Mouse (Mus musculus): ENCODE data around the gene Cryba4. TPM values are rescaled to one million over a fixed set of nuclear protein-coding genes. Genes with fewer than 3 reads are reported as not detected.

Gene Cryba4
- polyA plus RNA-seq, 1 experiment from 2014 or later = 1.3 TPM

DNA sequence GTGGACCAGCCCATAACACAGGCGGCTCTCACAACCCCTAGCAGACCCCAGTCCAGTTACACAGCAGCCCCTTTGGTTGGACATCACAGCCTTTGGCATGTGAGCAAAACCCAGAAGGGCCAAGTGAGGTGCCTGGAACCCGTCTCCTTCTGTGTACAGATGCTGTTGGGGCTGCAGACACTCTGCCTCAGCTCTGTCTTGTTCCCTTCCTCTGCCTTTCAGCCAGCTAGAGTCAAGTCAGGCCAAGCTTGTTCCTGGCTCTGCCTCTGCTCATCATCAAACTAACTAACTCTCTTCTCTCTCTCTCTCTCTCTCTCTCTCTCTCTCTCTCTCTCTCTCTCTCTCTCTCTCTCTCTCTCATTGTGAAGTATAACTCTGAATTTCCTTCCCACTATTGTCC is 15.7 kb downstream of the Cryba4 start:
- Histone ChIP-seq H3K27me3 (replicated peaks; ENCODE audit: control insufficient read depth, insufficient read depth, low read length) (no peaks in the 10 kb centered on the region), H3K9me3 (ENCODE audit: control insufficient read depth, low read length) (no peaks in the 10 kb centered on the region), H3K4me1 (ENCODE audit: control insufficient read depth, insufficient read depth, low read depth, low read length) (peaks cover 19% of the 10 kb centered on the region), H3K9ac (ENCODE audit: low read depth, low read length) (peak overlapping the region; percentile 25; the same call in 1 of the 2 replicates), H3K36me3 (ENCODE audit: control insufficient read depth, insufficient read depth, low read length) (no peaks in the 10 kb centered on the region), H3K27ac (ENCODE audit: low read depth, low read length) (peak overlapping the region; percentile 79; the same call in 1 of the 2 replicates), H3K4me3 (ENCODE audit: low read length) (no peak overlapping the region), H3K4me2 (ENCODE audit: low read length) (no peak overlapping the region)
- no peak for ATAC-seq
- 68% methylated on average over 2 of the region's 2 CpGs for WGBS

DNA sequence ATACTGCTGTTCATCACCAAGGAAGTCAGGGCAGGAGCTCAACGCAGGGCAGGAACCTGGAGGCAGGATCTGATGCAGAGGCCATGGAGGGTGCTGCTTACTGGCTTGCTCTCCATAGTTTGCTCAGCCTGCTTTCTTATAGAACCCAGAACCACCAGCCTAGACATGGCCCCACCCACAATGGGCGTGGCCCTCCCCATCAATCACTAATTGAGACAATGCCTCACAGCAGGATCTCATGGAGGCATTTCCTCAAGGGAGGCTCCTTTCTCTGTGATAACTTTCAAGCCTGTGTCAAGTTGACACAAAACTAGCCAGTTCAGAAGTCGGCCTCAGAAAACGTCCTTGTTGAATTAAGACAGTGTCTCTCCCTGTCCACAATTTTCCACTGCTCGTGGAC is 16.5 kb downstream of the Cryba4 start:
- WGBS = 50% methylated on average over 5 of the region's 5 CpGs
- Histone ChIP-seq H3K9me3 (ENCODE audit: control insufficient read depth, low read length) (no peaks in the 10 kb centered on the region), H3K36me3 (ENCODE audit: control insufficient read depth, insufficient read depth, low read length) (no peaks in the 10 kb centered on the region), H3K4me1 (ENCODE audit: control insufficient read depth, insufficient read depth, low read depth, low read length) (peaks cover 19% of the 10 kb centered on the region), H3K4me3 (ENCODE audit: low read length) (no peak overlapping the region), H3K4me2 (ENCODE audit: low read length) (no peak overlapping the region), H3K27me3 (replicated peaks; ENCODE audit: control insufficient read depth, insufficient read depth, low read length) (no peaks in the 10 kb centered on the region), H3K27ac (ENCODE audit: low read depth, low read length) (no peak overlapping the region), H3K9ac (ENCODE audit: low read depth, low read length) (no peak overlapping the region)
- no peak for ATAC-seq

DNA sequence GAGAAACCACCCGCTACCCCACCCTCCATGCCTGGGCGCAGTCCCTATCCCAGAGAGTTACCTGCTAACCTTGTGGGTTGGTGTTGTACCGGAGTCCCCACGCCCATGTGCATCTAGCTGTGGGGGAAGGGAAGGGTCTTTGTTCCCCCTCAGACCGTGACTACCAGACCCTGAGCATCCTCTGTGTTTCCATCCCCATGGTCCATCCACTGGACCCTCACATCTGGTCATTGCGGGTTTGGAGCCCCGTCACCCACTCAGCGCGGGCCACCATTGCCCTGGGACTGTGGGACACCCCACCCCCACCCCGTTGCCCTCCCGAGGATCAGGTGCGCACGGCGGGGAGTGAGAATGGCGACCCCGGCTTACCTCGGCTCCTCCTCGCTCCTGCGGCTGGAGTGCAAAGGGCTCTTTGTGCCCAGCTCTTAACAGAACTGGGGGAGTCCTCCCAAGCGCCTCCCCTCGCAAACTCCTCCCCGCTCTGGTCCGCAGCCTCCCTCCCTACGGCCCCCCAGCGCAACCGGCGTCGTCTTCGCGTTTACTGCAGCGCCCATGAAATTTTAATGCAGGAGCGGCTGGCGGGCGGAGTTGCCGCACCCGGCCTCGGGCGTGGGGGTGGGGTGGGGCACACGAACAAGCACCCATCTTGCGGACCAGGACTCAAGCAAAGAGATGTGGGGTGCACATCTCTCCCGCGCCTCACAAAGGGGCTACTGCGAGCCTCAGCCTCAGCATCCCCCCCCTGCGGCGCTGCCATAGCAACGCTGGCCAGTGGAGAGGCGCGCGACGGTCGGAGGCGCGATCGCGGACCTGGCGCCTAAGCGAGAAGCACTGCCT is 23.9 kb downstream of the Cryba4 start:
- WGBS = under 1% methylated on average over 51 of the region's 57 CpGs
- ATAC-seq = peak; percentile 88
- H3K9me3 ChIP-seq (ENCODE audit: control insufficient read depth, low read length) = no peaks in the 10 kb centered on the region

DNA sequence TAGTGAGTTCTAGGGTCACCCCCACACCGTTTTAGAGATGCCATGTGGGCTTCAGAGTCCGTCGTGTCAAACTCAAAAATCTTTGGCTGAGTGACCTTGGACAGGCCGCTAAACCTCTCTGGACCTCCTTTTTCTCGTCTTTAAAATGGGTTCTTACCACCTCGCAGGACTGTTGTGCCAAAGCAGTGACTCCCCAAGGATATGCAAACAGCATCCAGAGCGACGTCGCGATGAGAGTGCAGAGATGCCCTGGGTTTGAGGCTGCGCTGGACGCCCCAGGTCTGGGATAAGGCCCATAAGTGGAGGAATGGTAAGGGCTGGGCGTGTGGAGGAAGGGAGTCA is 24.4 kb downstream of the Cryba4 start:
- Histone ChIP-seq H3K36me3 (ENCODE audit: control insufficient read depth, insufficient read depth, low read length) (peaks cover 6% of the 10 kb centered on the region; the same call in 1 of the 2 replicates), H3K27me3 (replicated peaks; ENCODE audit: control insufficient read depth, insufficient read depth, low read length) (no peaks in the 10 kb centered on the region), H3K4me2 (ENCODE audit: low read length) (peak overlapping the region; percentile 66), H3K9me3 (ENCODE audit: control insufficient read depth, low read length) (no peaks in the 10 kb centered on the region), H3K4me3 (ENCODE audit: low read length) (peak overlapping the region; percentile 68), H3K9ac (ENCODE audit: low read depth, low read length) (peak overlapping the region; percentile 89), H3K27ac (ENCODE audit: low read depth, low read length) (peak overlapping the region; percentile 93), H3K4me1 (ENCODE audit: control insufficient read depth, insufficient read depth, low read depth, low read length) (peaks cover 31% of the 10 kb centered on the region)
- WGBS = 0% methylated on average over 13 of the region's 13 CpGs
- ATAC-seq = peak; percentile 10; the same call in 1 of the 2 replicates

More for the DNA sequence above, 23.9 kb downstream of the Cryba4 start:
- Histone ChIP-seq H3K4me1 (ENCODE audit: control insufficient read depth, insufficient read depth, low read depth, low read length) (peaks cover 31% of the 10 kb centered on the region), H3K9ac (ENCODE audit: low read depth, low read length) (peak overlapping the region; percentile 89), H3K27me3 (replicated peaks; ENCODE audit: control insufficient read depth, insufficient read depth, low read length) (no peaks in the 10 kb centered on the region), H3K36me3 (ENCODE audit: control insufficient read depth, insufficient read depth, low read length) (0 out of 2 replicates have a peak, but pooled peaks cover 3% of the 10 kb centered on the region), H3K4me2 (ENCODE audit: low read length) (peak overlapping the region; percentile 66), H3K27ac (ENCODE audit: low read depth, low read length) (peak overlapping the region; percentile 93), H3K4me3 (ENCODE audit: low read length) (peak overlapping the region; percentile 68)

DNA sequence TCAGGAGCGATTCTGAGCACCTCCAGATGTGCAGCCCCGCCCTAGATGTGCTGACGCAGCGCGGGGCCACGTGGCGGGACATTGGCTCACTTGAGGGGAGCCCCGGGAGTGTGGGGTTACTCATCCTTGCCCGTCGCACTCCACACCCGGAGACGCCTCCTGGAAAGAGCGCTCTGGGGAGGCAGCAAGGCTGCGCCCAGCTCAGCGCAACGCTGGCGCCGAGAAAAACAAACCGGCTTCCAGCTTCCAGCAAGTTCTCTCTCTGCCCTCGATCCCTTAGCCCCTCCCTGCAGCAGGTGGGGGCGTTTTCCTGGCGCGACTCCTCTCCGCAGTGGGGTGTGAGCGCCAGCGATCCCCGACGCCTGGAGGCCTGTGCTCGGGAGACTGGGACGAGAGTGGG is 25.0 kb downstream of the Cryba4 start:
- Histone ChIP-seq H3K9ac (ENCODE audit: low read depth, low read length) (peak overlapping the region; percentile 89), H3K4me1 (ENCODE audit: control insufficient read depth, insufficient read depth, low read depth, low read length) (peaks cover 31% of the 10 kb centered on the region), H3K9me3 (ENCODE audit: control insufficient read depth, low read length) (no peaks in the 10 kb centered on the region), H3K27ac (ENCODE audit: low read depth, low read length) (peak overlapping the region; percentile 93), H3K4me3 (ENCODE audit: low read length) (peak overlapping the region; percentile 68), H3K4me2 (ENCODE audit: low read length) (peak overlapping the region; percentile 66), H3K27me3 (replicated peaks; ENCODE audit: control insufficient read depth, insufficient read depth, low read length) (no peaks in the 10 kb centered on the region), H3K36me3 (ENCODE audit: control insufficient read depth, insufficient read depth, low read length) (peaks cover 10% of the 10 kb centered on the region; the same call in 1 of the 2 replicates)
- ATAC-seq = peak; percentile 7
- WGBS = under 1% methylated on average over 30 of the region's 30 CpGs

DNA sequence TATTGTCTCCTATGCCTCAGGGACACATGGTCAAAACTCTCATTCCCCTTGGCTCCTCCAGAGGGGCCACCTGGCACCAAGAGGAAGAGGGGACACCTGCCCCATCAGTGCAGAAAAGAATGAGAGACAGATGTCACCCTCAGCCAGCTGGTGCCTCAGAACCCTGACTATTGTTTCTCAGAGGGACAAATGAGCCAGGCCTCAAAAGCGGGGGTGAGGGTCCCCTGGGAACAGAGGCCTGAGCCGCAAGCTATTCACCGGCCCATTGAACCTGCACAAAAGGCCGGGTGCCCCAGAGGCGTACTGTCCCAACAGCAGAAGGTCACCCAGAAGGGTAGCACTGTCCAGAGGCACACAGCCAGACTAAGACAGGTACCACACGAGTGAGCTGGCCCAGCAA is 26.7 kb downstream of the Cryba4 start:
- H3K9ac ChIP-seq (ENCODE audit: low read depth, low read length) = peak overlapping the region; percentile 51; the same call in 1 of the 2 replicates
- peak overlapping the region; percentile 66 for H3K4me2 ChIP-seq (ENCODE audit: low read length)
- H3K27ac ChIP-seq (ENCODE audit: low read depth, low read length) = peak overlapping the region; percentile 46; the same call in 1 of the 2 replicates
- peak overlapping the region; percentile 68 for H3K4me3 ChIP-seq (ENCODE audit: low read length)
- WGBS = 12% methylated on average over 6 of the region's 6 CpGs
- H3K4me1 ChIP-seq (ENCODE audit: control insufficient read depth, insufficient read depth, low read depth, low read length) = peaks cover 31% of the 10 kb centered on the region
- ATAC-seq = no peak
- peaks cover 18% of the 10 kb centered on the region for H3K36me3 ChIP-seq (ENCODE audit: control insufficient read depth, insufficient read depth, low read length)
- H3K9me3 ChIP-seq (ENCODE audit: control insufficient read depth, low read length) = no peaks in the 10 kb centered on the region
- H3K27me3 ChIP-seq (replicated peaks; ENCODE audit: control insufficient read depth, insufficient read depth, low read length) = no peaks in the 10 kb centered on the region

DNA sequence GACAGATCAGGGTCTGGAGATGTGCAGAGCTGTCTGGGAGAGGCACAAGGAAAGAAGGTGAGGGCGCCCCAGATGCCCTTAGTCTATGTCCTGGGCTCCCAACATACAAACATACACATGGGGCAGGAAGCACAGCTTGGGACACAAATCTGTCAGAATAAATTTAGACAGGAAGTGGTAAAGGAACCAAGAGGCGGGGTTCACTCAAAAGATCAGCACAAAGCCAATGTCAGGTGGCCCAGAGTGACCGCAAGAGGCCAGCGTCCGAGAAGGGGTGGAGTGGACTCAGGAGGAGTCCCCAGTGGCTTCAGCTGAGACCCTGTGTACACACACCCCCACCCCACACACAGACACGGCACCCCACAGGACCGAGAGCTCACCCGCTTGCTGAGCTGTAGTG is 32.1 kb downstream of the Cryba4 start:
- ATAC-seq = no peak
- H3K9ac ChIP-seq (ENCODE audit: low read depth, low read length) = no peak overlapping the region
- H3K9me3 ChIP-seq (ENCODE audit: control insufficient read depth, low read length) = no peaks in the 10 kb centered on the region
- no peak overlapping the region for H3K27ac ChIP-seq (ENCODE audit: low read depth, low read length)
- H3K4me2 ChIP-seq (ENCODE audit: low read length) = no peak overlapping the region
- H3K27me3 ChIP-seq (replicated peaks; ENCODE audit: control insufficient read depth, insufficient read depth, low read length) = no peaks in the 10 kb centered on the region
- no peak overlapping the region for H3K4me3 ChIP-seq (ENCODE audit: low read length)
- H3K4me1 ChIP-seq (ENCODE audit: control insufficient read depth, insufficient read depth, low read depth, low read length) = peaks cover 23% of the 10 kb centered on the region
- H3K36me3 ChIP-seq (ENCODE audit: control insufficient read depth, insufficient read depth, low read length) = peaks cover 27% of the 10 kb centered on the region
- 75% methylated on average over 8 of the region's 8 CpGs for WGBS

DNA sequence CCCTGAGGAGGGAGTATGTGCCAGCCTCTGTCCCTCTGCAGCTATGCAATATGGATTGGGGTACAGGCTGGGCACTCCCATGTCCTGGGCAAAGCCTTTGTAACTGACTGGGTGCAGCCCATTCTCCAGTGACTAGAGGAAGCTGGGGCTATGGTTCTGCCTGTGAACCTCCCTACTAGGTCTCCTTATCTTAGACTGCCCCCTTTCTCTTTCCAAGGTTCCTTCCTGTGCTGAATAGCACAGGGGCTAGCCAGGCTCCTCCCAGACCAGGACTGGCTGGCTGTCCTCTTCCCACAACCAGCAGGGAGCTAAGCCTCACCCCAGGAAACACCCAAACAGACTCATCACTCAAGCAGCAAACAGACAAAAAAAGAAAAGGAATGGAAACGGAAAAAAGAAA is 32.9 kb downstream of the Cryba4 start:
- Histone ChIP-seq H3K36me3 (ENCODE audit: control insufficient read depth, insufficient read depth, low read length) (peaks cover 27% of the 10 kb centered on the region), H3K4me3 (ENCODE audit: low read length) (no peak overlapping the region), H3K4me2 (ENCODE audit: low read length) (no peak overlapping the region), H3K27ac (ENCODE audit: low read depth, low read length) (peak overlapping the region; percentile 21; the same call in 1 of the 2 replicates), H3K9ac (ENCODE audit: low read depth, low read length) (no peak overlapping the region), H3K4me1 (ENCODE audit: control insufficient read depth, insufficient read depth, low read depth, low read length) (peaks cover 16% of the 10 kb centered on the region), H3K27me3 (replicated peaks; ENCODE audit: control insufficient read depth, insufficient read depth, low read length) (no peaks in the 10 kb centered on the region), H3K9me3 (ENCODE audit: control insufficient read depth, low read length) (no peaks in the 10 kb centered on the region)
- ATAC-seq = no peak
- 10% methylated on average over 1 of the region's 1 CpGs for WGBS

DNA sequence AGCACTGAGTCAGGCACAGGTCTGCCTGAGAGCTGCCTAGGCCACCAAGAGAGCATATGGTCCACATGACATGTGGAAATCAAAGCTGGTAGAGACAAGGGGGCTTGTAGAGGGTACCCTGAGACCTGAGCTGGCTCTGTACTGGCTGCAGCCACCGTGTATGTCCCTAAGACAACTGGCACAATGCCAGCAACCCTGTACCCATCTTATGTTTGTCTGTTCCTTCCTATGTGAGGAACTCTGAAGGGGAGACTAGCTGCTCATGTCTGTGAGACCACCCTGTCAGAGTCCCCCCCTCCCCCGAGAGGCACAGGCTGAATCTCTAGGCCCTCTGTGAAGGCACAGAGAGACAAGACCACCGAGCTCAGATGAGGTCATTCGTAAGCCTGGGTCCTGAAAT is 33.6 kb downstream of the Cryba4 start:
- H3K4me3 ChIP-seq (ENCODE audit: low read length) = no peak overlapping the region
- no peak overlapping the region for H3K9ac ChIP-seq (ENCODE audit: low read depth, low read length)
- 49% methylated on average over 4 of the region's 4 CpGs for WGBS
- H3K27ac ChIP-seq (ENCODE audit: low read depth, low read length) = no peak overlapping the region
- peaks cover 27% of the 10 kb centered on the region for H3K36me3 ChIP-seq (ENCODE audit: control insufficient read depth, insufficient read depth, low read length)
- no peak for ATAC-seq
- no peaks in the 10 kb centered on the region for H3K9me3 ChIP-seq (ENCODE audit: control insufficient read depth, low read length)
- no peak overlapping the region for H3K4me2 ChIP-seq (ENCODE audit: low read length)
- H3K4me1 ChIP-seq (ENCODE audit: control insufficient read depth, insufficient read depth, low read depth, low read length) = peaks cover 19% of the 10 kb centered on the region
- H3K27me3 ChIP-seq (replicated peaks; ENCODE audit: control insufficient read depth, insufficient read depth, low read length) = no peaks in the 10 kb centered on the region

Data from hindbrain, embryonic 16.5 days (tissue).